Mouse (Mus musculus) gastrocnemius, postnatal 4 days (tissue): ENCODE measurements around the gene Slc17a5. TPM values are rescaled to one million over a fixed set of nuclear protein-coding genes. Genes with fewer than 3 reads are reported as not detected.

Source experiments
- DNase-seq, 2 experiments: peaks; one replicate each; pipeline ENCODE4 v3.0.0; 2021 to 2022; ENCODE audit warnings: low spot score in 2 of 2, mixed read lengths in 2 of 2
- total RNA-seq, 2 experiments: library from RNA; stranded (reverse); gene quantifications; 2 replicates each; pipeline ENCODE4 v1.2.3; 2021

The Slc17a5 gene
- total RNA-seq, 2 experiments from 2014 or later, result 7.6 to 7.9 TPM

GRCm38 (mm10) chr9:78569934-78570333 lies 17.9 kb downstream of the Slc17a5 start:
- no peak for DNase-seq

GRCm38 (mm10) chr9:78559479-78559878 lies 28.4 kb downstream of the Slc17a5 start:
- no peak for DNase-seq

GRCm38 (mm10) chr9:78558586-78559214 lies 29.1 kb downstream of the Slc17a5 start:
- no peak for DNase-seq

- no peak for DNase-seq
Measured at GRCm38 (mm10) chr9:78557041-78557440, 30.8 kb downstream of the Slc17a5 start.

GRCm38 (mm10) chr9:78552984-78553383 lies 34.9 kb downstream of the Slc17a5 start:
- DNase-seq, result peak; percentile 69 to 77

GRCm38 (mm10) chr9:78551761-78552160 lies 36.1 kb downstream of the Slc17a5 start:
- DNase-seq, result no peak

- DNase-seq, result no peak
Measured at GRCm38 (mm10) chr9:78547742-78548141, 40.1 kb downstream of the Slc17a5 start.

GRCm38 (mm10) chr9:78546944-78547343 lies 40.9 kb downstream of the Slc17a5 start:
- DNase-seq, result no peak

GRCm38 (mm10) chr9:78541758-78542157 lies 46.1 kb downstream of the Slc17a5 start:
- DNase-seq, result no peak

GRCm38 (mm10) chr9:78538421-78538820 lies 49.4 kb downstream of the Slc17a5 start:
- DNase-seq, result peak in 1 of 2 experiments; percentile 47

GRCm38 (mm10) chr9:78537154-78537873 lies 50.5 kb downstream of the Slc17a5 start:
- peak in 1 of 2 experiments; percentile 63 for DNase-seq

- DNase-seq, result no peak
Measured at GRCm38 (mm10) chr9:78534606-78535005, 53.2 kb downstream of the Slc17a5 start.

- DNase-seq, result no peak
Measured at GRCm38 (mm10) chr9:78533296-78533935, 54.4 kb downstream of the Slc17a5 start.

GRCm38 (mm10) chr9:78532341-78532819 lies 55.5 kb downstream of the Slc17a5 start:
- no peak for DNase-seq

- no peak for DNase-seq
Measured at GRCm38 (mm10) chr9:78531816-78532215, 56.0 kb downstream of the Slc17a5 start.

- peak; percentile 68 to 83 for DNase-seq
Measured at GRCm38 (mm10) chr9:78527767-78528381, 60.0 kb downstream of the Slc17a5 start.

- DNase-seq, result peak; percentile 68 to 83
Measured at GRCm38 (mm10) chr9:78527301-78527761, 60.5 kb downstream of the Slc17a5 start.

- no peak for DNase-seq
Measured at GRCm38 (mm10) chr9:78526206-78526605, 61.6 kb downstream of the Slc17a5 start.

- DNase-seq, result no peak
Measured at GRCm38 (mm10) chr9:78525451-78526135, 62.2 kb downstream of the Slc17a5 start.

- no peak for DNase-seq
Measured at GRCm38 (mm10) chr9:78521689-78522088, 66.2 kb downstream of the Slc17a5 start.
